Mouse (Mus musculus) common myeloid progenitor, adult 5-6 weeks (primary cell): ENCODE measurements around the gene Fbxl18. TPM values are rescaled to one million over a fixed set of nuclear protein-coding genes. Genes with fewer than 3 reads are reported as not detected.

Experiments used
- ATAC-seq: replicated peaks from 2 replicates; pipeline ENCODE4 v1.8.0; 2016; ENCODE audit warnings: low read depth, mild to moderate bottlenecking, moderate TSS enrichment, inconsistent platforms; ENCODE audit not compliant: poor library complexity, severe bottlenecking
- total RNA-seq: library from RNA; stranded (forward); fragments of 200-1000, 187-1606 nt; gene quantifications from 2 replicates; pipeline ENCODE4 v1.2.3, GENCODE M21; 2017

The Fbxl18 gene
- total RNA-seq, 1 experiment from 2014 or later = 3.9 TPM

GRCm38 (mm10) chr5:142877337-142878280 lies 17.6 kb downstream of the Fbxl18 start:
- peak; percentile 61 for ATAC-seq

DNA sequence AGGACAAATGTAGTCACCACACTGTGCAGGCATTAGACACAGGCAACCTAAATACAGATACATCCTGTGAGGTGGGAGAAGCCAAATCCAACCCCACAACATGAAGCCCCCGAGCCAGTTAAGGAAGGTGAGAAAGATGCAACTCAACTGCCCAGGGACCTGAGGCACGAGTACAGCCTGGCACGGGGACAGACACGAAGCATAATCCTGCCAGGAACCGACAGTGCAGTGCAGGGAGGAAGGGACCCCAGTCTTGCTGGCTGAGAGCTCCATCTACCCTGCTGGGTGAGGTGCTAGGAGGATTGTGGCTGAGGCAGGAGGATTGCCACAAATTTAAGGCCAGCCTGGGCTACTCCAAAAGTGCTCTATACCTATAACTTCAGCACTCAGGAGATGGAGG lies 18.3 kb downstream of the Fbxl18 start:
- no peak for ATAC-seq

DNA sequence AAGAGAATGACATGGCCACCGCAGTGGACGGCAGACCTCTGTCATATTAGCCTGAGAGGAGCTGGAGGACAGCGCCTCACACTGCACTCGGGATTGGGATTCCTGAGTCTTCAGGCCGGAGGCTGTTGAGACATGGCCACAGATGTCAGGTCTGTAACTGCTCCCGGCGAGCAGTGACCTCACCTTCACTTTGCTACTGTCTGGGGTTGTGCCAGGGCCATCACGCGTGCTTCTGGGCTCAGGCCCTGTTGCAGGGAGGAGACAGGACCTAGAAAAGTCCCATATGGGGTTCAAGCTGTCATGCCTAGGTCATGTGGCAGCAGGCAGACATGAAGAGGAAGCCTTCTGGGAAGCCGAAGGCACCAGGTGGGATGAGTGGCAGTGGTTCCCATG lies 19.7 kb downstream of the Fbxl18 start:
- ATAC-seq = no peak

- ATAC-seq = no peak
Measured at GRCm38 (mm10) chr5:142874791-142875512, 20.3 kb downstream of the Fbxl18 start.

- no peak for ATAC-seq
Measured at GRCm38 (mm10) chr5:142873718-142874117, 21.5 kb downstream of the Fbxl18 start.

GRCm38 (mm10) chr5:142871765-142872164 lies 23.5 kb downstream of the Fbxl18 start:
- no peak for ATAC-seq

- ATAC-seq = no peak
Measured at GRCm38 (mm10) chr5:142869463-142869862, 25.8 kb downstream of the Fbxl18 start.

DNA sequence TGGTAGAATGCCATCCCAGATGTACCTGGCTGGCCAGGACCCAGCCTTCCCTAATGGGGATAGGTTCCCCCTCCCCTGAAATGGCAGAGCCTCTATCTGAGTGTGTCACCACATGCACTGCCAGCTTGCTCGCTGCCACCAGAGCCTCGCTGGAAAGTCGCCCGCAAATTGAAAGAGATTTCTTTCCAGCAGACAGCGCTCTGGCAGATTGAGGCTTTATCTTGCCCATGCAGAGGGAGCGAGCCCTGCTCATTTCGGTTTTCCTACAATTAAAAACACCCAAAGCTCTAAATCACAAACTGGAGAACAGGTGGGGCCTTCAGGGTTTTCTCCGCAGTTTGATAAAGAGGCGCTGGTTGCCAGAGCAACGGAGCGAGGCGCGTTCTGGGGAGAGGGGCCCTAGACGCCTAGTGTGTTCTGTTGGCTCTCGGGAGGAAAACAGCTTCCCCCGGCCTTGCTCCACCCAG lies 37.4 kb downstream of the Fbxl18 start:
- peak; percentile 82 for ATAC-seq

GRCm38 (mm10) chr5:142856408-142856807 lies 38.8 kb downstream of the Fbxl18 start:
- ATAC-seq = no peak

DNA sequence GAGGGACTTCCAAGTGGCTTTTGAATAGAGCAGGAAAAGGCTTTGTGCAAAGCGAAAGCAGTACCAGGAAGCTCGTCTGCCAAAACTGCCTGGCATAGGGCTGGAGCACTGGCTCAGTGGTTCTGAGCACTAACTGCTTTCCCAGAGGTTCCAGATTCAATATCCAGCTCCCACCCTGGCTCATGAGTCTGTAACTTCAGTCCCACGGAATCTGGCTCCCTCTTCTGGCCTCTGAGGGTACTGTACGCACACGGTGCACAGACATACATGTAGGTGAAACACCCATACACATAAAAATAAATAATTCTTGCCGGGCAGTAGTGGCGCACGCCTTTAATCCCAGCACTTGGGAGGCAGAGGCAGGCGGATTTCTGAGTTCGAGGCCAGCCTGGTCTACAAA lies 40.3 kb downstream of the Fbxl18 start:
- ATAC-seq = 0 out of 2 replicates have a peak, but pooled peaks have one; percentile 36

DNA sequence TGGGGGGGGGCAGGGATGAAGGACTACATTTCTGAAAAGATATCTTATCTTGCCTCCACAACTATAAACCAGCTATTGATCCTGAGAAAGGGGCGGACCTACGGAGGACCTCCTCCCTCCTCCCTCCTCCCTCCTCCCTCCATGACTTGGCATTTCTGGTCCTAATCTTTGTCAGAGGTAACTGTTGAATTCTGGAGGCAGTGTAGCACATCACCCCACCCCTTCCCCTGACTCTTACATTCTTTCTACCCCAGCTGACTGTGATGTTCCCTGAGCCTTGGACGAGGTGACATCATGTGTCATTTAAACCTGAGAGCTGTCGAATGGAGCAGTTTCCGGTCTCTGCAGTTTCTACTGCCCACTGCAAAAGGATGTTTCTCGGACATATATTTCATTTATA lies 41.6 kb downstream of the Fbxl18 start:
- no peak for ATAC-seq

- no peak for ATAC-seq
Measured at GRCm38 (mm10) chr5:142851681-142852049, 43.6 kb downstream of the Fbxl18 start.

DNA sequence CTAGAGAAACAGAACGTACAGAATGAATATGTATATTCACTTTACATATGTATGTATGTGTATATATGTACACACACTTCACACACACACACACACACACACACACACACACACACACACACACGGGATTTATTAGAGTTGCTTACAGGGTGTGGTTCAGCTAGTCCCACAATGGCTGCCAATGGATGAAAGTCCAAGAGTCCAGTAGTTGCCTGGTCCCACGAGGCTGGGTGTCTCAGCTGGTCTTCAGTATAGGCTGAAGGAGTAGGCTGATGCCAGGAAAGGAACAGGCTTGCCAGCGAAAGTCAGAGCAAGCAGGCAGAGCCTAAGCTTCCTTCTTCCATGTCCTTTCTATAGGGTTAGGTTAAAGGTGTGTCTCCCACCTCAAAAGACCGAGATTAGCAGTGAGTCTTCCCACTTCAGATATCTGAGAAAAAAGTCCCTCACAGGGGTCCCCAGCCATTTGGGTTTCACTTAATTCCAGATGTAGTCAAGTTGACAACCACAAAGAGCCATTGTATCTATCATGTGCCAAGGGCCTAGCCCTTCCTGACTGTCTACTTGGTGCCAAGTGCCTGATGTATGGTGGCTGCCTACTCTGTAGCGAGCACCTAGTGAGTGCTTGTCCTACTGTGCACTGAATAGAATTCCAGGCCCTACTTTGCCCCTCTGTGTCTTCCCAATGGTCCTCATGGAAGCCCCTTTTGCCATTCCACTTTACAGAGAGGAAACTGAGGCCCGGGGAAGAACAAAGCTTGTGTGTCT lies 44.1 kb downstream of the Fbxl18 start:
- ATAC-seq = no peak

GRCm38 (mm10) chr5:142850476-142850875 lies 44.7 kb downstream of the Fbxl18 start:
- no peak for ATAC-seq

DNA sequence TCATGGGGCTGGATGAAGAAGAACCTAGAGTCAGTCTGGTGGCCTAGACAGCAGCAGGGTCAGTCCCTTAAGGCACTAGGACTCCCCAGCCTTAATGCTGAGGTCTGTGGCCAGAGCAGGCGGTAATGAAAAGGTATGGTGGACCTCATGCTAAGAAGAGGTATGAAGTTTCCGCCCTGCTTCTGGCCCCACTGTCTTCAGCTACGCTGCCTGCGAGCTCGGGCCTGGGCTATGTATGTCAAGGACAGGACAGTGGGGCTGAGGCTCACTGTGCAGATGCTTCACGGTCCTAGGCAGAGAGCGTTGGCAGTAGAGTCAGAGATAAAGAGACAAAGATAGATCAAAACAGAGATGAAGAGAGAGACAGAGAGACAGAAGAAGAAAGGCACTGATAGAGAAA lies 46.3 kb downstream of the Fbxl18 start:
- no peak for ATAC-seq

DNA sequence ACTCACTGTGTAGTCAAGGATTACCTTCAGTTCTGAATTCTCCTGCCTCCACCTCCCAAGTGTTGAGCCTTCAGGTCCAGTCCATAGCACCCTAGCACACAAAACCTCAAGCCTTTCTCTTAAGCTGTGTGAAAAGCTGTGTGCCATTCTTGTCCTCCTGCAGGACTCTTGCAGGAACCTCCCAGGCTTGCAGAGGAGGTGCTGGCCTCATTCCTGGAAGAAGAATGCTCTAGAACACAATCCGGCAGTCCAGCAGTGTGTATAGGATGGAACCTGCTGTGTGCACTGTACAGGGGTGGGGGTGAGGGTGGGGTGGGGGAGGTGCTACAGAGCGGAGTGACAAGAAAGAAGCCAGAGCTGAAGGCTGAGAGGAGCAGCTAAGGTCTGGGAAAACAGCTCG lies 47.1 kb downstream of the Fbxl18 start:
- ATAC-seq = no peak

DNA sequence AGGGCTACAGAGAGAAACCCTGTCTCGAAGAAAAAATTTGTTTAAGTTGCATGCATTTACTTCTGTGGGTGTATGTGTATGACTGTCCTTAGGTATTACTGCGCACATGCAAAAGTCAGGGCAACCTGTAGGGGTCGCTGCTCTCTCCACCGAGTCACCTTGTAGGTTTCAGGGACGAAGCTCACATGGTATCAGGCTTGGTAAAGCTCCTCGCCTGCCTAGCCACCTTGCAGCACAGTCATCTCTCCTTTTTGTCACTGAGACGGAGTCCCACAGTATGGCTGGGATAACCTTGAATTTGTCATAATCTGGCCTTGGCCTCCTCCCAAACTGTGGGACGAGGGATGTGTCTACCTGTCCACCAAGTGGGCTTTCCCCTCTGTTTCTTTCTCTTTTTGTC lies 50.8 kb downstream of the Fbxl18 start:
- ATAC-seq = 0 out of 2 replicates have a peak, but pooled peaks have one; percentile 45

DNA sequence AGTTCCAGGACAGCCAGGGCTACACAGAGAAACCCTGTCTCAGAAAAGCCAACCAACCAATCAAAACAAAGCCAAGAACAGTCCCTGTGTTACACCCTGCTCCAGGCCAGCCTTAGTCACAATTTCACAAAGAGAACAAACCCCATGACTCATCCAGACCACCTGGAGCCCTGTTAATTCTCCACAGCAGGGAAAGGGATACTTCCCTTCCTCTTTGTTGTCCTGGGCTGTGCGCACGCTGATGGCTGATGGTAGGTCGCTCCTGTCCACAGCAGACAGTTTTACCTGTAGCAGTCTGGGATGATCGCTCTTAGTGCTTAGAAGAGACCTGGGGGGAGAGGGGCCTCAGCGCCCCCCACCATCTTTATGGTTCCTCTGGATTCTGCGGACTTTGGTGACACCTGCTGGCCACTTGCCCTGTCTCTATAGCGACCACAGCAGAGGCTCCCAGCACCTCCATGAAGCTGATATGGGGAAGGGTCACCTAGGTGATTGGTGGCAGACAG lies 53.0 kb downstream of the Fbxl18 start:
- no peak for ATAC-seq

- ATAC-seq = no peak
Measured at GRCm38 (mm10) chr5:142841372-142842136, 53.7 kb downstream of the Fbxl18 start.
